Mouse (Mus musculus) C2C12 (cell line): ENCODE data around the gene Gm20388. TPM values are rescaled to one million over a fixed set of nuclear protein-coding genes. Genes with fewer than 3 reads are reported as not detected.
A peak's percentile ranks its signal among the peaks of the same experiment; 100 is the strongest.

Source experiments
- H3K27me3 ChIP-seq: one replicate; pipeline ENCODE4 v1.6.1; 2011; ENCODE audit not compliant: control insufficient read depth, insufficient read depth, insufficient read length
- H3K36me3 ChIP-seq: one replicate; pipeline ENCODE4 v1.6.1; 2011; ENCODE audit not compliant: control insufficient read depth, insufficient read depth
- H3K4me3 ChIP-seq: one replicate; pipeline ENCODE4 v1.5.1; 2011; ENCODE audit warnings: mild to moderate bottlenecking, control low read depth; ENCODE audit not compliant: poor library complexity, insufficient read depth, severe bottlenecking
- H3K79me2 ChIP-seq: one replicate; pipeline ENCODE4 v1.6.1; 2011; ENCODE audit not compliant: control insufficient read depth, insufficient read depth
- H3K79me3 ChIP-seq: one replicate; pipeline ENCODE4 v1.6.1; 2011; ENCODE audit warnings: low read depth, control low read depth
- H3ac ChIP-seq: one replicate; pipeline ENCODE3; 2011; ENCODE audit warnings: low read depth; ENCODE audit not compliant: control insufficient read depth, insufficient read length
- CEBPB ChIP-seq: IDR thresholded peaks from one replicate; pipeline ENCODE4 v1.6.1; 2011; ENCODE audit warnings: low read depth, mild to moderate bottlenecking, control low read depth, moderate library complexity
- CTCF ChIP-seq: IDR thresholded peaks from one replicate; pipeline ENCODE4 v1.5.1; 2011; ENCODE audit not compliant: control insufficient read depth, insufficient read depth, insufficient read length
- FOSL1 ChIP-seq: IDR thresholded peaks from one replicate; pipeline ENCODE4 v1.8.0; 2011; ENCODE audit warnings: mild to moderate bottlenecking, low read length; ENCODE audit not compliant: poor library complexity, insufficient read depth, severe bottlenecking
- MAX ChIP-seq: IDR thresholded peaks from one replicate; pipeline ENCODE4 v1.6.1; 2011; ENCODE audit warnings: mild to moderate bottlenecking, control low read depth
- MYOD1 ChIP-seq: IDR thresholded peaks from one replicate; pipeline ENCODE4 v1.6.1; 2011; ENCODE audit warnings: low read depth; ENCODE audit not compliant: control insufficient read depth, insufficient read length
- MYOG ChIP-seq: IDR thresholded peaks from one replicate; pipeline ENCODE4 v1.6.1; 2011; ENCODE audit not compliant: control insufficient read depth, insufficient read length; ENCODE audit errors: extremely low read depth
- USF1 ChIP-seq: IDR thresholded peaks from one replicate; pipeline ENCODE4 v1.6.1; 2011; ENCODE audit warnings: low read depth, mild to moderate bottlenecking, control low read depth, moderate library complexity
- polyA plus RNA-seq: library from polyadenylated mRNA; unstranded; fragments of >200 nt; fragmentation: generic; extraction: Trizol; gene quantifications from one replicate; pipeline ENCODE4 v1.2.1, GENCODE M21; 2012; ENCODE audit warnings: missing spikeins

The Gm20388 gene
- polyA plus RNA-seq, 1 experiment, result 15.0 TPM

- Histone ChIP-seq H3K79me3 (peaks cover 3% of the 10 kb centered on the region), H3K4me3 (no peak overlapping the region), H3ac (no peak overlapping the region), H3K79me2 (peaks cover 40% of the 10 kb centered on the region), H3K27me3 (no peaks in the 10 kb centered on the region), H3K36me3 (no peaks in the 10 kb centered on the region)
- no peak for TF ChIP-seq CTCF
- no peak for TF ChIP-seq MAX
- no peak for TF ChIP-seq MYOD1
- TF ChIP-seq FOSL1, result no peak
- no peak for TF ChIP-seq USF1
- TF ChIP-seq MYOG, result no peak
- no peak for TF ChIP-seq CEBPB
These were observed 2380.4 kb downstream of the Gm20388 start for GRCm38 (mm10) chr8:122291075-122291474.

GRCm38 (mm10) chr8:122291549-122291948, 2380.9 kb downstream of the Gm20388 start:
- Histone ChIP-seq H3K27me3 (no peaks in the 10 kb centered on the region), H3K4me3 (no peak overlapping the region), H3K36me3 (no peaks in the 10 kb centered on the region), H3K79me3 (peaks cover 3% of the 10 kb centered on the region), H3K79me2 (peaks cover 37% of the 10 kb centered on the region), H3ac (no peak overlapping the region)
- no peak for TF ChIP-seq USF1
- TF ChIP-seq MYOG, result no peak
- no peak for TF ChIP-seq CTCF
- no peak for TF ChIP-seq MYOD1
- TF ChIP-seq CEBPB, result no peak
- no peak for TF ChIP-seq MAX
- no peak for TF ChIP-seq FOSL1

GRCm38 (mm10) chr8:122293484-122293883, 2382.8 kb downstream of the Gm20388 start:
- Histone ChIP-seq H3K79me3 (peaks cover 3% of the 10 kb centered on the region), H3ac (no peak overlapping the region), H3K79me2 (peaks cover 30% of the 10 kb centered on the region), H3K36me3 (no peaks in the 10 kb centered on the region), H3K27me3 (no peaks in the 10 kb centered on the region), H3K4me3 (no peak overlapping the region)
- TF ChIP-seq USF1, result no peak
- TF ChIP-seq MYOG, result no peak
- TF ChIP-seq FOSL1, result no peak
- TF ChIP-seq MYOD1, result no peak
- no peak for TF ChIP-seq CEBPB
- TF ChIP-seq MAX, result no peak
- no peak for TF ChIP-seq CTCF

GRCm38 (mm10) chr8:122294273-122294683, 2383.6 kb downstream of the Gm20388 start:
- H3K79me2 ChIP-seq, result peaks cover 27% of the 10 kb centered on the region
- no peaks in the 10 kb centered on the region for H3K27me3 ChIP-seq
- H3K36me3 ChIP-seq, result no peaks in the 10 kb centered on the region
- H3K79me3 ChIP-seq, result peaks cover 3% of the 10 kb centered on the region
- no peak overlapping the region for H3K4me3 ChIP-seq
- TF ChIP-seq CTCF (no peak), FOSL1 (no peak), CEBPB (no peak), MAX (no peak), MYOD1 (no peak), MYOG (no peak), USF1 (no peak)
- H3ac ChIP-seq, result peak overlapping the region; percentile 16

GRCm38 (mm10) chr8:122295389-122295788, 2384.7 kb downstream of the Gm20388 start:
- peaks cover 3% of the 10 kb centered on the region for H3K79me3 ChIP-seq
- no peaks in the 10 kb centered on the region for H3K36me3 ChIP-seq
- no peak for TF ChIP-seq USF1
- no peak for TF ChIP-seq MAX
- no peak for TF ChIP-seq MYOD1
- TF ChIP-seq MYOG, result no peak
- TF ChIP-seq FOSL1, result no peak
- no peak for TF ChIP-seq CTCF
- no peak for TF ChIP-seq CEBPB
- peak overlapping the region; percentile 0 for H3ac ChIP-seq
- no peaks in the 10 kb centered on the region for H3K27me3 ChIP-seq
- H3K79me2 ChIP-seq, result peaks cover 27% of the 10 kb centered on the region
- H3K4me3 ChIP-seq, result no peak overlapping the region

- H3ac ChIP-seq, result peak overlapping the region; percentile 25
- TF ChIP-seq MAX (no peak), MYOD1 (no peak), USF1 (no peak), MYOG (no peak), CTCF (no peak)
These were observed 2385.7 kb downstream of the Gm20388 start for GRCm38 (mm10) chr8:122296173-122297001.

More at GRCm38 (mm10) chr8:122296173-122297001, 2385.7 kb downstream of the Gm20388 start:
- Histone ChIP-seq H3K36me3 (no peaks in the 10 kb centered on the region), H3K79me3 (peaks cover 3% of the 10 kb centered on the region), H3K4me3 (no peak overlapping the region), H3K27me3 (no peaks in the 10 kb centered on the region), H3K79me2 (peaks cover 27% of the 10 kb centered on the region)
